Mouse (Mus musculus) c-Kit-positive CD71-positive TER-119-positive erythroid progenitor cells, embryonic 14.5 days (primary cell): ENCODE measurements at regions not wholly inside any gene's neighbourhood (a gene's known extent, or its start where the extent isn't known, plus 50 kb on each side); places are given as distances from the start of the nearest gene placed in this dataset.
"Not testable (repeated sequence)": the region's sequence is repeated elsewhere in the genome, so short reads cannot be mapped to it uniquely, and the experiment has no call there.

ENCODE experiments used
- DNase-seq: peaks from one replicate; pipeline ENCODE4 v3.0.0-alpha.2; 2013; ENCODE audit warnings: low spot score

GRCm38 (mm10) chr2:3864872-3865271 lies 152.6 kb upstream of the Frmd4a start:
- DNase-seq: no peak

GRCm38 (mm10) chr2:3866736-3867135 lies 150.8 kb upstream of the Frmd4a start:
- DNase-seq: not testable (repeated sequence)

GRCm38 (mm10) chr2:3869701-3870100 lies 147.8 kb upstream of the Frmd4a start:
- no peak for DNase-seq

GRCm38 (mm10) chr2:3871748-3872147 lies 145.8 kb upstream of the Frmd4a start:
- no peak for DNase-seq

- no peak for DNase-seq
Observed at GRCm38 (mm10) chr2:3887000-3887399, 130.5 kb upstream of the Frmd4a start.

GRCm38 (mm10) chr2:3887845-3888433 lies 129.6 kb upstream of the Frmd4a start:
- DNase-seq: no peak

GRCm38 (mm10) chr2:3889381-3889780 lies 128.1 kb upstream of the Frmd4a start:
- no peak for DNase-seq

- DNase-seq: no peak
Observed at GRCm38 (mm10) chr2:3890462-3890861, 127.1 kb upstream of the Frmd4a start.

GRCm38 (mm10) chr2:3907026-3907425 lies 110.5 kb upstream of the Frmd4a start:
- DNase-seq: no peak

GRCm38 (mm10) chr2:3908192-3908591 lies 109.3 kb upstream of the Frmd4a start:
- DNase-seq: no peak

- DNase-seq: no peak
Observed at GRCm38 (mm10) chr2:3910086-3910891, 107.2 kb upstream of the Frmd4a start.

- DNase-seq: no peak
Observed at GRCm38 (mm10) chr2:3915141-3915540, 102.4 kb upstream of the Frmd4a start.

GRCm38 (mm10) chr2:3916365-3916764 lies 101.2 kb upstream of the Frmd4a start:
- no peak for DNase-seq

GRCm38 (mm10) chr2:3918156-3918555 lies 99.4 kb upstream of the Frmd4a start:
- DNase-seq: no peak

GRCm38 (mm10) chr2:3919893-3920292 lies 97.6 kb upstream of the Frmd4a start:
- DNase-seq: no peak

GRCm38 (mm10) chr2:3921084-3921483 lies 96.4 kb upstream of the Frmd4a start:
- DNase-seq: not testable (repeated sequence)

GRCm38 (mm10) chr2:3922739-3923138 lies 94.8 kb upstream of the Frmd4a start:
- no peak for DNase-seq

- DNase-seq: no peak
Observed at GRCm38 (mm10) chr2:3924696-3925095, 92.8 kb upstream of the Frmd4a start.

- no peak for DNase-seq
Observed at GRCm38 (mm10) chr2:3925199-3925598, 92.3 kb upstream of the Frmd4a start.

GRCm38 (mm10) chr2:3926129-3926528 lies 91.4 kb upstream of the Frmd4a start:
- no peak for DNase-seq

- DNase-seq: no peak
Observed at GRCm38 (mm10) chr2:3927141-3927810, 90.2 kb upstream of the Frmd4a start.

- DNase-seq: no peak
Observed at GRCm38 (mm10) chr2:3927853-3928252, 89.7 kb upstream of the Frmd4a start.

GRCm38 (mm10) chr2:3930650-3931049 lies 86.9 kb upstream of the Frmd4a start:
- no peak for DNase-seq
